In the genomic region with DNA sequence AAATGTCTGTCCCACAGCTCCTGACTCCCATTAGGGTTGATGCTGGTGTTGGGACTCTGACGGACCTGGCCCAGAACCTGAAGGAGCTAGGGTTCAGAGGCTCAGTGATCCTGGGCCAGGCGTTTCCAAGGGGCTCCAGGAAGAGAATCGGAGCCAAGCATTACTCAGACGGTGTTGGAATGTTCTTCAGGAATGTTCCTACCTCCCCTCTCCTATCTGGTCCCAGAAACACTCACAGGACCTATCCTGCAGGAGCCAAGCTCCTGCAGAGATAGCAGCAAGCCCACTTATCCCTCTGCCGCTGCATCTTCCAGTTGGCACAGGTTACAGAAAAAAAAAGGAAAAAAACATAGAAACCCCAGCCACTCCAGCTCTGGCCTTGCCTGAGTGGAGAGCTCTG, we compare ENCODE assay signal across 26 mouse cellular contexts. TPM values are rescaled to one million over a fixed set of nuclear protein-coding genes. Genes with fewer than 3 reads are reported as not detected.
DNase-seq lines count a peak whose midpoint lies in the region; ATAC-seq and TF ChIP-seq lines count a peak whose summit lies in the region.
"Had no signal": no experiment of that assay in that cellular context is flagged by ENCODE, and none has a peak within 500 bp of the region (broad histone marks: within the 10 kb centered on the region; RNA-seq: fewer than 3 reads in every experiment).

No protein-coding gene starts in this region.

- H3K27me3 ChIP-seq in heart, embryonic 15.5 days = peaks cover 35% of the 10 kb centered on the region
- peaks cover 13% of the 10 kb centered on the region; the same call in 1 of the 2 replicates for H3K27me3 ChIP-seq in midbrain, embryonic 16.5 days (ENCODE audit: control insufficient read depth, insufficient read depth, low read depth, low read length)

- TF ChIP-seq CTCF in gastrocnemius, adult 2 months (IDR thresholded peaks at IDR 0.05) = no peak
- no peak for TF ChIP-seq CTCF in embryonic fibroblast, embryonic 13.5 days (IDR thresholded peaks at IDR 0.05; ENCODE audit: borderline replicate concordance, insufficient read depth, low read length)

- H3K36me3 ChIP-seq in heart, embryonic 15.5 days = no peaks in the 10 kb centered on the region
- no peaks in the 10 kb centered on the region for H3K36me3 ChIP-seq in midbrain, embryonic 16.5 days (ENCODE audit: control insufficient read depth, insufficient read depth, low read length)
- H3K36me3 ChIP-seq: kidney, embryonic 15.5 days; midbrain, embryonic 13.5 days; neural tube, embryonic 13.5 days had no signal

- ATAC-seq in heart, embryonic 15.5 days (replicated peaks; ENCODE audit: insufficient number of reproducible peaks, insufficient read depth, low FRiP score, low read depth) = peak; percentile 34; the same call in 1 of the 2 replicates
- no peak for ATAC-seq in midbrain, embryonic 16.5 days
- ATAC-seq: forebrain, embryonic 16.5 days; hindbrain, embryonic 16.5 days; intestine, embryonic 16.5 days; lung, postnatal 0 days; midbrain, embryonic 13.5 days had no signal

- TF ChIP-seq POLR2A in embryonic fibroblast, embryonic 13.5 days (IDR thresholded peaks at IDR 0.05; ENCODE audit: low read depth, low read length) = no peak

- 26% methylated on average over 5 of the region's 5 CpGs for WGBS in heart, embryonic 15.5 days
- WGBS in midbrain, embryonic 16.5 days = 80% methylated on average over 5 of the region's 5 CpGs

- intact Hi-C loops in gastrocnemius, adult 2 months (cut with DNase I) = no loop called here
- intact Hi-C loops in gastrocnemius, postnatal 36 days (cut with DNase I) = no loop called here
- intact Hi-C loops in heart, postnatal 14 days (cut with DNase I) = no loop called here

- H3K4me3 ChIP-seq in gastrocnemius, adult 2 months = peak overlapping the region; percentile 62
- no peak overlapping the region for H3K4me3 ChIP-seq in heart, embryonic 15.5 days
- H3K4me3 ChIP-seq in embryonic fibroblast, embryonic 13.5 days (ENCODE audit: insufficient read depth, low read length) = no peak overlapping the region
- H3K4me3 ChIP-seq in midbrain, embryonic 16.5 days (ENCODE audit: low read depth, low read length) = no peak overlapping the region
- H3K4me3 ChIP-seq: erythroblast, embryonic 14.5 days; kidney, embryonic 15.5 days; midbrain, embryonic 13.5 days; neural tube, embryonic 13.5 days had no signal

- peak overlapping the region; percentile 33 for H3K4me2 ChIP-seq in heart, embryonic 15.5 days
- H3K4me2 ChIP-seq in midbrain, embryonic 16.5 days (ENCODE audit: low read length) = no peak overlapping the region
- H3K4me2 ChIP-seq: kidney, embryonic 15.5 days; midbrain, embryonic 13.5 days; neural tube, embryonic 13.5 days had no signal

- peaks cover 52% of the 10 kb centered on the region for H3K4me1 ChIP-seq in heart, embryonic 15.5 days (replicated peaks)
- H3K4me1 ChIP-seq in embryonic fibroblast, embryonic 13.5 days (ENCODE audit: control insufficient read depth, insufficient read depth, low read length) = peaks cover 9% of the 10 kb centered on the region; the same call in 1 of the 2 replicates
- peaks cover 4% of the 10 kb centered on the region; the same call in 1 of the 2 replicates for H3K4me1 ChIP-seq in midbrain, embryonic 16.5 days (ENCODE audit: control insufficient read depth, insufficient read depth, low read length)

- no peaks in the 10 kb centered on the region for H3K9me3 ChIP-seq in heart, embryonic 15.5 days (replicated peaks)
- no peaks in the 10 kb centered on the region for H3K9me3 ChIP-seq in midbrain, embryonic 16.5 days (replicated peaks; ENCODE audit: control insufficient read depth, low read length, poor library complexity, severe bottlenecking)
- H3K9me3 ChIP-seq: kidney, embryonic 15.5 days; midbrain, embryonic 13.5 days; neural tube, embryonic 13.5 days had no signal

- peak overlapping the region; percentile 5; the same call in 1 of the 2 replicates for H3K9ac ChIP-seq in heart, embryonic 15.5 days
- no peak overlapping the region for H3K9ac ChIP-seq in midbrain, embryonic 16.5 days (ENCODE audit: low read depth, low read length)
- H3K9ac ChIP-seq: kidney, embryonic 15.5 days; midbrain, embryonic 13.5 days; neural tube, embryonic 13.5 days had no signal

- H3K27ac ChIP-seq in gastrocnemius, adult 2 months = peak overlapping the region; percentile 79
- peak overlapping the region; percentile 65 for H3K27ac ChIP-seq in heart, embryonic 15.5 days
- H3K27ac ChIP-seq in embryonic fibroblast, embryonic 13.5 days (ENCODE audit: insufficient read depth, low read length) = peak overlapping the region; percentile 78
- no peak overlapping the region for H3K27ac ChIP-seq in midbrain, embryonic 16.5 days (ENCODE audit: low read length)
- H3K27ac ChIP-seq: kidney, embryonic 15.5 days; midbrain, embryonic 13.5 days; neural tube, embryonic 13.5 days had no signal

- DNase-seq in gastrocnemius, adult 2 months = no peak
- DNase-seq in gastrocnemius, postnatal 36 days = no peak
- DNase-seq in heart, postnatal 14 days = no peak
- DNase-seq in kidney, adult 18-20 months = no peak
- DNase-seq: adrenal gland, postnatal 25 days; cerebellum, adult 11 months; cerebellum, postnatal 10 days; embryo, embryonic 11 days; liver; right cerebral cortex, adult 18-20 months; thymus, postnatal 14 days had no signal

RNA-seq across cellular contexts. Expression of a gene that starts 2.0 kb away (rescaled TPM):
- total RNA-seq in gastrocnemius, adult 2 months (2021) = 1 to 10 TPM; 2.5 TPM
- total RNA-seq in gastrocnemius, postnatal 36 days (2021) = 1 to 10 TPM; 1.7 to 1.8 TPM
- 13.5 and 16.5 TPM in 2 replicates for polyA plus RNA-seq in heart, embryonic 15.5 days (2015; fragmentation: Nextera tagmentation; extraction: Ambion mirVana)
- total RNA-seq in heart, postnatal 14 days (2021) = 1 to 10 TPM; 1.1 to 3.0 TPM
- 15.6 and 23.3 TPM in 2 replicates for polyA plus RNA-seq in embryonic fibroblast, embryonic 13.5 days (2011; ENCODE audit: insufficient read length, low read depth, missing spikeins)
- 1.2 and 1.5 TPM in 2 replicates for polyA plus RNA-seq in midbrain, embryonic 16.5 days (2015; fragmentation: Nextera tagmentation; extraction: Ambion mirVana)
- total RNA-seq: hematopoietic stem cell, adult 5-6 weeks had no signal

RNA-seq across cellular contexts. Expression of a gene that starts 18.7 kb away (rescaled TPM):
- 1 to 10 TPM; 1.1 to 1.7 TPM for total RNA-seq in gastrocnemius, adult 2 months (2021)
- total RNA-seq in gastrocnemius, postnatal 36 days (2021) = 1 to 10 TPM; 1.7 to 1.8 TPM
- polyA plus RNA-seq in heart, embryonic 15.5 days (2015; fragmentation: Nextera tagmentation; extraction: Ambion mirVana) = 2.8 and 4.7 TPM in 2 replicates
- total RNA-seq in heart, postnatal 14 days (2021) = 1 to 10 TPM; 5.1 to 8.0 TPM
- 3.8 and 9.4 TPM in 2 replicates for polyA plus RNA-seq in embryonic fibroblast, embryonic 13.5 days (2011; ENCODE audit: insufficient read length, low read depth, missing spikeins)
- polyA plus RNA-seq in midbrain, embryonic 16.5 days (2015; fragmentation: Nextera tagmentation; extraction: Ambion mirVana) = 45.9 and 49.8 TPM in 2 replicates
- total RNA-seq: CH12.LX; hematopoietic stem cell, adult 5-6 weeks; megakaryocyte, adult 5-6 weeks; MEL had no signal
- polyA plus RNA-seq: erythroblast, embryonic 14.5 days had no signal

RNA-seq across cellular contexts. Expression of a gene that starts 25.0 kb away (rescaled TPM):
- total RNA-seq in gastrocnemius, adult 2 months (2021) = under 1 TPM; 0.36 to 0.39 TPM
- under 1 TPM; 0.43 to 0.76 TPM for total RNA-seq in gastrocnemius, postnatal 36 days (2021)
- polyA plus RNA-seq in heart, embryonic 15.5 days (2015; fragmentation: Nextera tagmentation; extraction: Ambion mirVana) = 0.43 and 0.61 TPM in 2 replicates
- total RNA-seq in heart, postnatal 14 days (2021) = 1 to 10 TPM; 1.3 to 1.5 TPM
- polyA plus RNA-seq in embryonic fibroblast, embryonic 13.5 days (2011; ENCODE audit: insufficient read length, low read depth, missing spikeins) = 0.12 and 0.70 TPM in 2 replicates
- 0.15 and 0.18 TPM in 2 replicates for polyA plus RNA-seq in midbrain, embryonic 16.5 days (2015; fragmentation: Nextera tagmentation; extraction: Ambion mirVana)
- total RNA-seq: CH12.LX; hematopoietic stem cell, adult 5-6 weeks had no signal
